Mouse (Mus musculus) lung, adult 2 months (tissue): ENCODE results near the gene Prkcd. TPM values are rescaled to one million over a fixed set of nuclear protein-coding genes. Genes with fewer than 3 reads are reported as not detected.

Source experiments
- DNase-seq: peaks from one replicate; pipeline ENCODE4 v3.0.0; 2022
- H3K4me1 ChIP-seq: fragments of 200-500 bp; 2 replicates; pipeline ENCODE4 v1.6.1; 2011; ENCODE audit warnings: low read length; ENCODE audit not compliant: control insufficient read depth, insufficient read depth
- H3K4me3 ChIP-seq: fragments of 200-500 bp; replicated peaks from 2 replicates; pipeline ENCODE3; 2011; ENCODE audit warnings: low read depth, mild to moderate bottlenecking, control low read depth, low read length; ENCODE audit errors: extremely low read depth
- CTCF ChIP-seq: fragments of 200-500 bp; IDR thresholded peaks from 2 replicates; pipeline ENCODE4 v1.5.1; 2011; ENCODE audit warnings: mild to moderate bottlenecking, low read length, control low read depth; ENCODE audit not compliant: insufficient read depth
- POLR2A ChIP-seq: fragments of 200-500 bp; IDR thresholded peaks from 2 replicates; pipeline ENCODE4 v1.6.1; 2011; ENCODE audit warnings: low read depth, mild to moderate bottlenecking, control low read depth, low read length, borderline replicate concordance; ENCODE audit errors: extremely low read depth
- WGBS: fragments of 180-500 bp; shearing (Covaris S2); methylation state at CpG from one replicate; pipeline ENCODE4 v1.1.7; 2018; 5-methylcytosine and 5-hydroxymethylcytosine counted together
- polyA plus RNA-seq: library from polyadenylated mRNA; depleted of rRNA; stranded (reverse); fragments of >200 nt; gene quantifications from 2 replicates; pipeline ENCODE4 v1.2.3, GENCODE M21; 2012

Prkcd gene
- polyA plus RNA-seq, 1 experiment: 134 TPM

- TF ChIP-seq CTCF (no peak), POLR2A (no peak)
- no peak overlapping the region for H3K4me3 ChIP-seq
- peaks cover 1% of the 10 kb centered on the region for H3K4me1 ChIP-seq
- DNase-seq: peak; percentile 2
- WGBS: 84% methylated on average over 2 of the region's 2 CpGs
These were observed 11.1 kb upstream of the Prkcd start for GRCm38 (mm10) chr14:30637087-30637486.

- TF ChIP-seq POLR2A (no peak), CTCF (no peak)
- no peak for DNase-seq
- 75% methylated on average over 9 of the region's 9 CpGs for WGBS
- no peak overlapping the region for H3K4me3 ChIP-seq
- H3K4me1 ChIP-seq: peaks cover 7% of the 10 kb centered on the region
These were observed 10.5 kb upstream of the Prkcd start for GRCm38 (mm10) chr14:30636499-30636898.

GRCm38 (mm10) chr14:30635219-30635910, 9.4 kb upstream of the Prkcd start:
- Histone ChIP-seq H3K4me1 (peaks cover 9% of the 10 kb centered on the region), H3K4me3 (no peak overlapping the region)
- whole genome bisulfite sequencing: 64% methylated on average over 13 of the region's 13 CpGs
- TF ChIP-seq CTCF: no peak
- TF ChIP-seq POLR2A: no peak
- no peak for DNase-seq

GRCm38 (mm10) chr14:30634418-30634817, 8.4 kb upstream of the Prkcd start:
- Histone ChIP-seq H3K4me3 (no peak overlapping the region), H3K4me1 (peaks cover 9% of the 10 kb centered on the region)
- WGBS: 80% methylated on average over 1 of the region's 1 CpGs
- TF ChIP-seq POLR2A (no peak), CTCF (no peak)
- DNase-seq: no peak

GRCm38 (mm10) chr14:30633708-30634107, 7.7 kb upstream of the Prkcd start:
- H3K4me3 ChIP-seq: no peak overlapping the region
- H3K4me1 ChIP-seq: peaks cover 9% of the 10 kb centered on the region
- WGBS: 75% methylated on average over 7 of the region's 7 CpGs
- no peak for DNase-seq
- TF ChIP-seq POLR2A: no peak
- no peak for TF ChIP-seq CTCF

GRCm38 (mm10) chr14:30631834-30632233, 5.8 kb upstream of the Prkcd start:
- Histone ChIP-seq H3K4me1 (peaks cover 12% of the 10 kb centered on the region), H3K4me3 (no peak overlapping the region)
- WGBS: 59% methylated on average over 2 of the region's 2 CpGs
- no peak for DNase-seq
- TF ChIP-seq POLR2A (no peak), CTCF (no peak)

GRCm38 (mm10) chr14:30630811-30631576, 5.0 kb upstream of the Prkcd start:
- WGBS: 59% methylated on average over 5 of the region's 5 CpGs
- peak; percentile 74 for DNase-seq
- Histone ChIP-seq H3K4me1 (peaks cover 14% of the 10 kb centered on the region), H3K4me3 (no peak overlapping the region)
- TF ChIP-seq POLR2A (0 out of 2 replicates have a peak, but pooled peaks have one; percentile 11), CTCF (no peak)

GRCm38 (mm10) chr14:30629839-30630238, 3.8 kb upstream of the Prkcd start:
- TF ChIP-seq POLR2A (no peak), CTCF (no peak)
- H3K4me1 ChIP-seq: peaks cover 14% of the 10 kb centered on the region
- 43% methylated on average over 4 of the region's 4 CpGs for WGBS
- H3K4me3 ChIP-seq: no peak overlapping the region
- no peak for DNase-seq

- no peak for DNase-seq
- TF ChIP-seq POLR2A: no peak
- no peak for TF ChIP-seq CTCF
- WGBS: 88% methylated on average over 5 of the region's 5 CpGs
- H3K4me1 ChIP-seq: peaks cover 17% of the 10 kb centered on the region
- no peak overlapping the region for H3K4me3 ChIP-seq
These were observed 2.2 kb upstream of the Prkcd start for GRCm38 (mm10) chr14:30628235-30628634.
